Mouse (Mus musculus): ENCODE results near the gene Ghrh. TPM values are rescaled to one million over a fixed set of nuclear protein-coding genes. Genes with fewer than 3 reads are reported as not detected.
A peak's percentile ranks its signal among the peaks of the same experiment; 100 is the strongest.

Gene Ghrh
- total and polyA plus RNA-seq, 3 experiments, result 0.76 TPM; not detected in 2

- H3K9me3 ChIP-seq (replicated peaks), result no peaks in the 10 kb centered on the region
- peaks cover 36% of the 10 kb centered on the region for H3K27me3 ChIP-seq (ENCODE audit: insufficient read depth, low read length)
- H3K4me1 ChIP-seq (ENCODE audit: insufficient read depth, low read depth, low read length), result no peaks in the 10 kb centered on the region; the same call in 1 of the 2 replicates
- TF ChIP-seq GATA1 (IDR thresholded peaks at IDR 0.05; ENCODE audit: borderline replicate concordance, low read length) (no peak), CTCF (IDR thresholded peaks at IDR 0.05; ENCODE audit: low read depth, low read length) (peak; percentile 85), TAL1 (conservative IDR thresholded peaks at IDR 0.05; ENCODE audit: low read depth, low read length) (no peak)
- ATAC-seq (ENCODE audit: extremely low read depth, insufficient number of reproducible peaks, low FRiP score, poor library complexity, severe bottlenecking), result no peak
- no peak overlapping the region for H3K4me3 ChIP-seq (ENCODE audit: low read depth, low read length)
- peak; percentile 62 for DNase-seq (ENCODE audit: low spot score)
- no peaks in the 10 kb centered on the region for H3K36me3 ChIP-seq (replicated peaks)
These were observed 5.6 kb downstream of the Ghrh start for GRCm38 (mm10) chr2:157341554-157342270.

- peaks cover 38% of the 10 kb centered on the region for H3K27me3 ChIP-seq (ENCODE audit: insufficient read depth, low read length)
- no peak overlapping the region for H3K4me3 ChIP-seq (ENCODE audit: low read depth, low read length)
- no peaks in the 10 kb centered on the region for H3K36me3 ChIP-seq (replicated peaks)
- DNase-seq (ENCODE audit: low spot score) (no peak), ATAC-seq (ENCODE audit: extremely low read depth, insufficient number of reproducible peaks, low FRiP score, poor library complexity, severe bottlenecking) (no peak)
- H3K4me1 ChIP-seq (ENCODE audit: insufficient read depth, low read depth, low read length), result no peaks in the 10 kb centered on the region; the same call in 1 of the 2 replicates
- no peaks in the 10 kb centered on the region for H3K9me3 ChIP-seq (replicated peaks)
- TF ChIP-seq GATA2 (IDR thresholded peaks at IDR 0.05; ENCODE audit: borderline replicate concordance, low read depth, low read length) (no peak), TAL1 (conservative IDR thresholded peaks at IDR 0.05; ENCODE audit: low read depth, low read length) (no peak), GATA1 (IDR thresholded peaks at IDR 0.05; ENCODE audit: borderline replicate concordance, low read length) (no peak), CTCF (IDR thresholded peaks at IDR 0.05; ENCODE audit: low read depth, low read length) (no peak), POLR2AphosphoS5 (IDR thresholded peaks at IDR 0.05; ENCODE audit: insufficient replicate concordance, low read depth, low read length) (no peak)
These were observed 7.0 kb downstream of the Ghrh start for GRCm38 (mm10) chr2:157340221-157340741.

- peaks cover 40% of the 10 kb centered on the region for H3K27me3 ChIP-seq (ENCODE audit: insufficient read depth, low read length)
- no peak overlapping the region for H3K4me3 ChIP-seq (ENCODE audit: low read depth, low read length)
- no peak for TF ChIP-seq TAL1 (conservative IDR thresholded peaks at IDR 0.05; ENCODE audit: low read depth, low read length)
- no peaks in the 10 kb centered on the region for H3K36me3 ChIP-seq (replicated peaks)
- no peak for DNase-seq (ENCODE audit: low spot score)
- H3K9me3 ChIP-seq (replicated peaks), result no peaks in the 10 kb centered on the region
- no peaks in the 10 kb centered on the region; the same call in 1 of the 2 replicates for H3K4me1 ChIP-seq (ENCODE audit: insufficient read depth, low read depth, low read length)
- no peak for ATAC-seq (ENCODE audit: extremely low read depth, insufficient number of reproducible peaks, low FRiP score, poor library complexity, severe bottlenecking)
These were observed 7.8 kb downstream of the Ghrh start for GRCm38 (mm10) chr2:157339532-157339931.

- Histone ChIP-seq H3K27me3 (ENCODE audit: insufficient read depth, low read length) (peaks cover 40% of the 10 kb centered on the region), H3K9me3 (replicated peaks) (no peaks in the 10 kb centered on the region), H3K4me1 (ENCODE audit: insufficient read depth, low read depth, low read length) (no peaks in the 10 kb centered on the region; the same call in 1 of the 2 replicates), H3K36me3 (replicated peaks) (no peaks in the 10 kb centered on the region), H3K4me3 (ENCODE audit: low read depth, low read length) (no peak overlapping the region)
- TF ChIP-seq CTCF (IDR thresholded peaks at IDR 0.05; ENCODE audit: low read depth, low read length) (peak; percentile 67), GATA2 (IDR thresholded peaks at IDR 0.05; ENCODE audit: borderline replicate concordance, low read depth, low read length) (no peak)
- ATAC-seq (ENCODE audit: extremely low read depth, insufficient number of reproducible peaks, low FRiP score, poor library complexity, severe bottlenecking), result no peak; the same call in 1 of the 2 replicates
- DNase-seq (ENCODE audit: low spot score), result peak; percentile 39
These were observed 8.6 kb downstream of the Ghrh start for GRCm38 (mm10) chr2:157338663-157339062.

- ATAC-seq (ENCODE audit: extremely low read depth, insufficient number of reproducible peaks, low FRiP score, poor library complexity, severe bottlenecking) (no peak), DNase-seq (ENCODE audit: low spot score) (no peak)
- Histone ChIP-seq H3K36me3 (replicated peaks) (peaks cover 32% of the 10 kb centered on the region), H3K27me3 (ENCODE audit: insufficient read depth, low read length) (peaks cover 28% of the 10 kb centered on the region), H3K9me3 (replicated peaks) (no peaks in the 10 kb centered on the region), H3K4me3 (ENCODE audit: low read depth, low read length) (no peak overlapping the region), H3K4me1 (ENCODE audit: insufficient read depth, low read depth, low read length) (peaks cover 9% of the 10 kb centered on the region)
- TF ChIP-seq GATA1 (IDR thresholded peaks at IDR 0.05; ENCODE audit: borderline replicate concordance, low read length) (no peak), POLR2AphosphoS5 (IDR thresholded peaks at IDR 0.05; ENCODE audit: insufficient replicate concordance, low read depth, low read length) (no peak), CTCF (IDR thresholded peaks at IDR 0.05; ENCODE audit: low read depth, low read length) (no peak), GATA2 (IDR thresholded peaks at IDR 0.05; ENCODE audit: borderline replicate concordance, low read depth, low read length) (no peak), TAL1 (conservative IDR thresholded peaks at IDR 0.05; ENCODE audit: low read depth, low read length) (no peak)
These were observed 15.2 kb downstream of the Ghrh start for GRCm38 (mm10) chr2:157332059-157332458.

GRCm38 (mm10) chr2:157328570-157328969, 18.7 kb downstream of the Ghrh start:
- Histone ChIP-seq H3K4me1 (ENCODE audit: insufficient read depth, low read depth, low read length) (peaks cover 9% of the 10 kb centered on the region), H3K4me3 (ENCODE audit: low read depth, low read length) (no peak overlapping the region), H3K36me3 (replicated peaks) (peaks cover 67% of the 10 kb centered on the region), H3K27me3 (ENCODE audit: insufficient read depth, low read length) (peaks cover 5% of the 10 kb centered on the region), H3K9me3 (replicated peaks) (no peaks in the 10 kb centered on the region)
- ATAC-seq (ENCODE audit: extremely low read depth, insufficient number of reproducible peaks, low FRiP score, poor library complexity, severe bottlenecking), result no peak
- TF ChIP-seq CTCF (IDR thresholded peaks at IDR 0.05; ENCODE audit: low read depth, low read length) (no peak), TAL1 (conservative IDR thresholded peaks at IDR 0.05; ENCODE audit: low read depth, low read length) (no peak), POLR2AphosphoS5 (IDR thresholded peaks at IDR 0.05; ENCODE audit: insufficient replicate concordance, low read depth, low read length) (no peak), GATA1 (IDR thresholded peaks at IDR 0.05; ENCODE audit: borderline replicate concordance, low read length) (no peak), GATA2 (IDR thresholded peaks at IDR 0.05; ENCODE audit: borderline replicate concordance, low read depth, low read length) (no peak)
- DNase-seq (ENCODE audit: low spot score), result no peak

Measured in G1E (cell line).